Mouse (Mus musculus): ENCODE results near the gene Prtg. TPM values are rescaled to one million over a fixed set of nuclear protein-coding genes. Genes with fewer than 3 reads are reported as not detected.

Gene Prtg
- total RNA-seq, 2 experiments from 2014 or later, result 0.17 TPM; not detected in 1

DNA sequence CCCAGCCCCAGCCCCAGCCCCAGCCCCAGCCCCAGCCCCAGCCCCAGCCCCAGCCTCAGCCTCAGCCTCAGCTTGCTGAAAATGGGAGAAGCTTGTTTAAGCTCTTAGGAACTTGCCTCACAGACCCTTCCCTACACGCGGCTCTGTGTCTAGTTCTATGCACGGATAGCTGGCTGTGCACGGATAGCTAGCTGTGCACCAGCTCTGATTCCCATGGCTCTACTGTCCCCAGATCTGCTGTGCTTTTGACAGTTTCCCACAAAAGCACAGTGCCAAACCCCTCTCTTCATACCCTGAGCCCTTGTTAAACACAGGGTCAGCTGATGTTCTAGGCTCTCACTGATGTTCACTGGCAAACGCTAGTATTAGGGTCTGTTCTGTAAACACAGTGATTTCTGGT is 86.1 kb downstream of the Prtg start:
- no peak for ATAC-seq (replicated peaks; ENCODE audit: poor library complexity, severe bottlenecking)

DNA sequence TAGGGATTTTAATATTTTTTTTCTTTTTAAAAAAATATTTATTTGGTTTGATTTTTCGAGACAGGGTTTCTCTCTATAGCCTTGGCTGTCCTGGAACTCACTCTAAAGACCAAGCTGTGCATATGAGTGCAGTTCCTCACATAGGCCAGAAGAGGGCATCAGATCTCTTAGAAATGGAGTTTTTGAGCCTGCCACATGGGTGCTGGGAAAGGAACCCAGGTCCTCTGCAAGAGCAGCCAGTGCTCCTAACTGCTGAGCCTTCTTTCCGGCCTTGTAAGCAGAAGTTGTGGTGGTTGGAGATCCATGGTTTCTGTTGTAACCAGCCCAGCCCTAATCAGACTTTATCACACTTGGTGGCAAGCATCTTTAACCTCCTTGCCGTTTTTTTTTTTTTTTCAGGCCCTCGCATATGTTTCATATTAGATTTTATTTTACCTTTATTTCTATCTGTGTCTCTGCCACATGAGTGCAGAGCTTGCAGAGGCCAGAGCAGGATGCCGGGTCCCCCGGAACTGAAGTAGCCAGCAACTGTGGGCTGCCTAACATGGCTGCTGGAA is 88.2 kb downstream of the Prtg start:
- ATAC-seq (replicated peaks; ENCODE audit: poor library complexity, severe bottlenecking), result no peak

DNA sequence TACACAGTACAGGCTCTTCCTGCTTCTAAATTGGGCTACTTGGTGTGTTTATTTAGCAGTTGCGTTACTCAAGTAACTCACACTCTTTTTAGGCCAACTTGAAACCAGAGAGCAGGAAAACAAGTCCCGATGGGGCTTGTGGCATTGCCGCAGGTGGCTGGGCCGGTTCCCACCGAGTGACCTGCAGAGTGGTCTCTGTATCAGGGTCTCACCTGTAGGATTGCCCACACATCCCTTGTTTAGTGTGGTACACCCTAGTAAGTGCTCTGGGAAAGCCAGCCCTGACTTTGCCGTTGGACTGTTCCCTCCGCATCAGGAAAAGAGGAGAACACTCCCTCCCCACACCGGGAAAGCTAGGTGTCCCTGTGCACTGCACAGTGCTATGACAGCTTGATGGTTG is 95.4 kb downstream of the Prtg start:
- no peak for ATAC-seq (replicated peaks; ENCODE audit: poor library complexity, severe bottlenecking)

DNA sequence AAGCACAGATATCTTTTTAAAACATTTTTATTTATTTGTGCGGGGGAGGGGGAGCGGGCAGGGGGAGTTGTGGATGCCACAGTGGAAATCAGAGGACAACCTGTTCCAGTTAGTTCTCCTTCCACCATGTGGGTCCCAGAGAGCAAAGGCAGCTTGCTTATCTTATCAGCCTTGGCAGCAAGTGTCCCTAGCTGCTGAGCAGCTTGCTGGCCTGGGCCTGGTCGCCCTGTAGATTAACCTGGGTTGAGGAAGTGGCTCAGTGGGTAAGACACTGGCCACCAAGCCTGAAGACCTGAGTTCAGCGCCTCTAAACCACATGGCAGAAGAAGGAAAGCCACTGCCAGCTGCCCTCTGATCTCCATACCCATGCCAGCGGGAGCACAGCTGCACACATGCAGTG is 95.9 kb downstream of the Prtg start:
- no peak for ATAC-seq (replicated peaks; ENCODE audit: poor library complexity, severe bottlenecking)

DNA sequence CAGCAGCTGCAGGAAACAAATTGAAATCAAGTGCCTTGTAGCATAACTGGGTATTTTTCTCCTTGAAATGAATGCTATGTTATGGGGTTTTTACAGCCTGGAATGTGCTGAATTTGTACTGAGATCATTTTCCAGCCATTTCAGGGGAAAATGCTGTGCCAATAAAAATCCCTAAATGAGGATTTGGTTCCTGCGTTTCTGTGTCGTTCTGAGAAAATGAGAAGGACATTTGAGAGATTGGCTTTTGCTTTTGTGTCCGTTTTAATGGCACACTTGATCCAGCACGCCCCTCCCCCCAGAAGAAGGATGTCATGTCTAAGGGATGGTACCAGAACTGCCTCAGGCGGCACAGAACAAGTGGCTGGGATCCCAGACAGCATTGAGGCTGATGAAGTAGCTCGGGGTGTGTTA is 100.0 kb downstream of the Prtg start:
- no peak for ATAC-seq (replicated peaks; ENCODE audit: poor library complexity, severe bottlenecking)

DNA sequence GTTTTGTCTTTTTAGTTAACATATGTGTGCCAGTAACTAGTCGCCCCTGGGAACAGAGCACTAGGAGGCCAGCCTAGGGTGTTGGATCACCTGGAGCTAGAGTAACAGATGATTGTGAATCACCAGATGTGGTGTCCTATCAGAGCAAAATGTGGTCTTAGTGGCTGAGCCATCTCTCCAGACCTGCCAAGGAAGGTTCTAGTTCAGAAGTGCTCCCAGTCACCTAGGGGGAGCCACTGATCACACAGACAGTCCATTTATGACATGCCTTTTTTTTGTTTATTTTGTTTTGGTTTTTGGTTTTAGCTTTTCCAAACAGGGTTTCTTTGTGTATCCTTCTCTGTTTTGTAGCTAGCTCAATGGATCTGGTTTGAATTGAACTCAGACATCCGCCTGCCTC is 104.7 kb downstream of the Prtg start:
- ATAC-seq (replicated peaks; ENCODE audit: poor library complexity, severe bottlenecking), result no peak

DNA sequence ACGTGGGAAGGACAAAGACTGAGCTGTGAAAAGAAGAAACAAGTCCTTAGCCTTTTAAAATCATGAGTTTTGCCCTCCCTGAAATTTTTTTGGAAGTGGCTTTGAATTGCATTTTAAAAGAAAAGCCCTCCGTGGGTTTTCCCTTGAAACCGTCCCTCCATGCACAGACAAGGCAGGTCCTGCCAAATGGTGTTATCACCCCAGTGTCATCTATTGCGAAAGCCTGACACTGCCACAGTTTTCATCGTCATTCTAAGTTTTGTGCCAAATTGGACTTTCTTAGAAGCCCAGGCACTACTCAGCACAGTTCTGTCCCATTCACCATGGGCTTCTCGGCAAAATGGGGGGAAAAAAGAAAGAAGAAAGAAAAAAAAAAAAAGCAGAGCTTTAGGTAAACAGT is 106.9 kb downstream of the Prtg start:
- ATAC-seq (replicated peaks; ENCODE audit: poor library complexity, severe bottlenecking), result no peak

DNA sequence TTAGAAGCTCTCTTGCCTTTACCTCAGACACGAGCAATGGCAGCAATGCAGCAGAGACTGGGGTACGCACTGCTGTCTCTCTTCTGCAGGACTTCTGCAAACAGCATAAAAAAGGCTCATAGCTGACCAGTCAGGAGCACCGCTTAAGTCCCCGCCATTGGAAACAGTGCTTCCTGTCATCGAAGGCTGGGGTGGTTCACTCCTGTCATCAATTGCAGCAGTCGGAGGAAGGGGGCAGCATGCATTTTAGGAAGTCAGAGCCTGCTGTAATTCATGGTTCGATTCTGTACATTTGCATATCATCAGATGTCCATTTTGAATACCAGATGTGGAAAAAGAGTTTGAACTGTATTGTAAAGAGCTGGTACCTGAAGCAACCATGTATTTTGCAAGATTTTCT is 109.1 kb downstream of the Prtg start:
- ATAC-seq (replicated peaks; ENCODE audit: poor library complexity, severe bottlenecking), result peak; percentile 67

DNA sequence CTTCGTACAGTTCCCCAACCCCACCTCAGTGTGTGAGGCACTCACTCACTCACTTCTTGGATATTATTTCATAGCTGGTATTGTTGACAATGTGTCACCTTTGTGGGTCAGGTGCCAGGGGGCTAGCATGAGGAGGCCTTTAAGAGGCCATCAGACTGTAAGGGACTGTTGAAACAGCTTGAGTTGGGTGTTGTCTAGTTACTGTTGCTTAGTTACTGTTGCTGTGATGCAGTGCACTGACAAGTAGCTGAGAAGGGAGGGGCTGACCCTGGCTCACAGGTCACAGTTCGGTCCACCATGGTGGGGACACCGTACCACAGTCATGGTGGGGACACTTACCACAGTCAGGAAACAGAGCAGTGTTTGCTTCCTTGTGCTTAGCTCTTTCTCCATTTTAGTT is 116.4 kb downstream of the Prtg start:
- ATAC-seq (replicated peaks; ENCODE audit: poor library complexity, severe bottlenecking), result peak; percentile 38; the same call in 1 of the 2 replicates

DNA sequence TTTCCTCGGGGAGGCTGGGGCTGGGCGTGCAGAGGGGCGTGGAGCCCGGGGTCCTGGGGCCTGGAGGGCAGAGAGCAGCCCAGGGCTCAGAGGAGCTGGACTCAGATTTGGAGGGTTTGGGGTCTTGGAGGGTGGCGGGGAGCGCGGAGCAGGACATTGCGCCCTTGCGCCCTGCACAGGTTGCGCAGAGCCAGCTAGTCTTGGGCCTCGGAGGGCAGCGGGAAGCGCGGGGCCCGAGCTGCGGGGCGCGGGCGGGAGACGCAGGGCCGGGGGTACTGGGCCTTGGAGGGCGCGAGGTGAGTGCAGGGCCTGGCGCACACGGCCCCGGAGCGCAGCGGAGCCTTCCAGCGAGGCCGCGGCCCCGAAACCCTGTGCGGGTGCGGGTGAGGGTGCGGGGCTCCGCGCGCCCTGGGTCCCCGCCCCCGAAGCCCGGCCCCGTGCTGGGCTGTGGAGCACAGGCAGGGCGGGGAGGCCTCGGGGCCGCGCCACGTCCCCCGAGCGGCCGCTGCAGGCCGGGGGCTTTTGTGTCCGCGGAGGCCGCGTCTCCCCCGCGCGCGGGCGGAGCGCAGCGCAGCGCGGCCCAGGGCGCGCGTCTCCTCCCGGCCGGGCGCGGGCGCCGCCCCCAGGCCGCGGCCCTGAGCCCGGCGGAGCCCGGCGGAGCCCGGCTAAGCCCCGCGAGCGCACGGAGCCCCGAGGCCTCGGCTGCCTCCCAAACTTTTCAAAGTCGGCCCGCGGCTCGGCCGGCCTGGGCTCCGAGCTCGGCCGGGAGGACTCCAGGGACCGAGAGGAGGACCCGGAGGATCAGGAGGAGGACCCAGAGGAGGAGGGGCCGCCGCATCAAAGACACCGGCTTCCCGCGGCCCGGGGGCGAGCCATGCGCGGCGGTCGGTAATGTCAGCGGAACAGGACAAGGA is 118.6 kb downstream of the Prtg start, which contains the start of gene Pygo1:
Gene Pygo1 (plus strand): TSS at position 625 of the 914 bp plus-strand sequence.
- peak; percentile 51 for ATAC-seq (replicated peaks; ENCODE audit: poor library complexity, severe bottlenecking)

DNA sequence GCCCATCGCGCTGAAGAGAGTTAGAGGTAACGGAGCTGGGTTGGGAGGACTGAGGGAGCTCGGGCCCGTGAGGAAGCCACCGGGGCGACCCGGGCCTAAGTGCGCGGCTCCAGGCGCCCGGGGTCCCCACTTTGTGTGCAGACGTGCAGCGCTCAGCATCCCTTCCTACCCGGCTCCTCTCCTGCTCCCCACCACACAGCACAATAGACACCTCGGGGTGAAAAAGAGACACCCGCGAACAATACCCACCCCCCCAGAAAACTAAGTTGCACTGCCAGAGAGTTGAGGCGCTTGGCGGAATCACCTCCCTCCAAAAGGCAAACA is 119.2 kb downstream of the Prtg start:
- no peak; the same call in 1 of the 2 replicates for ATAC-seq (replicated peaks; ENCODE audit: poor library complexity, severe bottlenecking)

DNA sequence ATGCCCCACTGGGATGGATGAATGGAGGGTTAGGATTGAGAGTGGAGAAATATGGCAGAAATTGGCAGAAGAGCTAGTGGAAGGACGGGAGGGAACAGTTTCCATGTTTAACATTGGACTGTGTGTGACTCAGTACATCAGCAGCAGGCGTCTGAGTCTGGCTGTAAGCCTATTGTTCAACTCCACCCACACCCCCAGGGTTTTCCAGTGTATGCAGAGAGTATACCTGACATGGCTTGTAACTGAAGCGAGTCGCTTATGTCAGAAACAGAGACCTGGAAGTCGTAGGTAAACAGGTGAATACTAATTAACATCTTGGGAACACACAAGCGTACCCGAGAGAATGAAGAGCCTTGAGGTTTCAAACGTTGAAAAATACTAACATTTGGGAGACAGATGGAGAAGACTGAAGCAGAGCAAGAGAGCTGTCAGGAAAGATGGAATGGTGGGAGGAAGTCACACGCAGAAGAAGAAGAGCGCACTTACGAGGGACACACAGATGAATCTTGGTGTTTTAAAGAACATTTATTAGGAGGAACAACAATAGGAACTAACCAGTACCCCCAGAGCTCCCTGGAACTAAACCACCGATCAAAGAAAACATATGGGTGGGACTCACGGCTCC is 124.6 kb downstream of the Prtg start:
- no peak for ATAC-seq (replicated peaks; ENCODE audit: poor library complexity, severe bottlenecking)

DNA sequence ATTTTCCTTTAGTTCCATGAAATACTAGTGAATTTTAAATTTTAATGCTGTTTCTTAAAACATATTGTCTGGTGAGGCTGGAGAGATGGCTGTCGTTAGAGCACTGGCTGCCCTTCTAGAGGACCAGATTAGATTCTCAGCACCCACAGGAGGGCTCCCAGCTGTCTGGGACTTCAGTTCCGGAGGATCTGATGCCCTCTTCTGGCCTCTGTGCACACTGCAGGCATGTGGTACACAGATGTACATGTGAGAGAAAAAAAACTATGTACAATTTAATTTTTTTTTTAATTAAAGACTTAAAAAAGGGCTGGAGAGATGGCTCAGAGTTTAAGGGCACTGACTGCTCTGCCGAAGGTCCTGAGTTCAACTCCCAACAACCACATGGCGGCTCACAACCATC is 128.6 kb downstream of the Prtg start:
- ATAC-seq (replicated peaks; ENCODE audit: poor library complexity, severe bottlenecking), result no peak

DNA sequence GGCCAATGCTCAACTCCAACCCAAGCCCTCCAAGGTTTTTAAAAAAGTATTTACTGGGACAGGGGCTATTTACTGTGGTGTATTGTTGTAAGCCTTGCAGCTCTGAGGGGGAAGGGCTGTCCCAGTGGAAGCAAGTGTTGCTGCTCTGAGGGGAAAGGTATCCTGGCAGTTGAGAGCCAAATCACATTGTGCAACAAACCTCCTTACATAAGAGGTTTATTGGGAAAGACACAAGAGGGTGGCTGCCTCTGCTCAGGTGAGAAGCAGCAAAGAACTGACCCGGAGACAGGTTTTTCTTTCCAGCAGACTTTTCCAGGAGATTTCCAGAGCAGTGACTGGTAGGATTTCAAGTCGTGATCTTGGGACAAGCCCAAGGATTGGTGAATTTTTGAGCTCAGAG is 129.6 kb downstream of the Prtg start:
- ATAC-seq (replicated peaks; ENCODE audit: poor library complexity, severe bottlenecking), result no peak

DNA sequence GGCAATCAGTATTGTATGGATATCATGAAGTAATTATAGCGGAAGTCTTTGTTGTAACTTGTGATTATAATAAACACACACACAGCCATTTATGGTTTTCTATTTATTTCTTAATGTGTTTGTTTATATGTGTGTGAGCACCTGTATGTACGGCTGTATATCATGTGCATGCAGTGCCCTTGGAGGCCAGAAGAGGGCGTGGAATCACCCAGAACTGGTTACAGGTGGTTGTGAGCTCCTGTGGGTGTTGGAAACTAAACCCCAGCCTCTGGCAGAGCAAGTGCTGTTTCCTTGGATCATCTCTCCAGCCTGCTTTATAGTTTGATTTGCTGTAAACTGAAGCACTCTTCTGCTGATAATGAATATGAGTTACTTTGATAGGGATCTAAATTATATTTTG is 136.8 kb downstream of the Prtg start:
- no peak for ATAC-seq (replicated peaks; ENCODE audit: poor library complexity, severe bottlenecking)

DNA sequence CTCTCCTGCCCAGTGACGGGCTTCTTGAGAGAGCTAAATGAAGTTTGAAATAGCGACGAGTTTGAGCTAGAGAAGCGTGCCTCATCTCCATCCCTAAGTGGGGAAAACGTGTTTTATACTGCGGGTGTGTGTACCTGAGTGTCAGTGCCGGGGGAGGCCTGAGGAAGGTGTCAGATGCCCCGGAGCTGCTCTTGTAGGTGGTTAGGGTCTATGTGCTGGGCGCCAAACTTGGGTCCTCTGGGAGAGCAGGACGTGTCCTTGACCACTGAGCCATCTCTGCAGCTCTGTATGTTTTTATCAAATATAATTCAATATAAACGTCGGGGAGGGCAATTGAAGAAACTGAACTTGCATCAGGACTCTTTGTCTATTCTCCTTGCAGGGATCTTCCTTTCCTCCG is 137.6 kb downstream of the Prtg start:
- no peak for ATAC-seq (replicated peaks; ENCODE audit: poor library complexity, severe bottlenecking)

DNA sequence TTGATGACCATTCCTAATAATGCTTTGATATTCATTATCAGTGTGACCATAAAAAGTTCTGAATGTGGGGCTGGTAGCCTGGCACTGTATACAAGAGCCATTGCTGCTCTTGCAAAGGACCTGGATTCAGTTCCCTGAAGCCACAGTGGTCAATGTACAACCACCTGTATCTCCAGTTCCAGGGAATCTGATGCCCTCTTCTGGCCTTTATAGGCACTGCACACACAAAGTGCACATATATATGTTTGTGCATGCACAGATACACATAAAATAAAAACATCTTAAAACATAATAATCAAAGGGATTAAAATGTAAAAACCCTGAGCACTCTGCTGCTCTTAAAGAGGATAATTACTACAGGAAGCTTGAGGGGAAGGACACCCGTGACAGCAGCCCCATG is 140.3 kb downstream of the Prtg start:
- ATAC-seq (replicated peaks; ENCODE audit: poor library complexity, severe bottlenecking), result no peak

DNA sequence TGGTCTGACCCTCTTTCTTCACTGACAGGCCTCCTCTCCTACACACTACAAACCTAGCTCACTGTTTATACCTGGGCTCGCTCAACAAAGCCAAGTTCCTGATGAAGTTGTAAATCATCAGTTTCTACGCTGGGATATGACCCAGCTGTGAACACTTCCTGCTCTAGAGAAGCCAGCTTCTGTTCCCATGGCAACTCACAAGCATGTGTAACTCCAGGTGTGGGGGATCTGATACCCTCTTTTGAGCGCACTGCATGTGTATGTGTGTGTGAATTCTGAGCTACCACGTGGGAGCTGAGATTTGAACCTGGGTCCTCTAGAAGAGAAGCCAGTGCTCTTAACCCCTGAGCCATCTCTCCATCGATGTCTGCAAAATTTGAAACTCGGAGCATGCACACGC is 142.9 kb downstream of the Prtg start:
- ATAC-seq (replicated peaks; ENCODE audit: poor library complexity, severe bottlenecking), result no peak

DNA sequence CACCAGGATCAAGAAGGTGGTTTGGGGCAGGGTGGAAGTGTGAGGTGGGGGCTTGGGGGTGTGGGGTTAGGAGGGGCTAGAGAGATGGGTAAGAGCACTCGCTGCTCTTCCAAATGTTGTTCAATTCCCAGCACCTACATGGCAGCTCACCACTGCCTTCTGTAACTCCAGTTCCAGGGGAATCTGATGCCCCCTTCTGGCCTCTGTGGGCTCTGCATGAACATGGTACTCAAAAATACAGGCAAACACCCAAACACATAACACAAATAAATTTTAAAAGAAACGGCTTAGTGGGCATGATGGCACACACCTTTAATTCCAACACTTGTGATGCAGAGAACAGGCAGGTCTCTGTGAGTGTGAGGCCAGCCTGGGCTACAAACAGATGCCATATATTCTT is 148.1 kb downstream of the Prtg start:
- no peak for ATAC-seq (replicated peaks; ENCODE audit: poor library complexity, severe bottlenecking)

DNA sequence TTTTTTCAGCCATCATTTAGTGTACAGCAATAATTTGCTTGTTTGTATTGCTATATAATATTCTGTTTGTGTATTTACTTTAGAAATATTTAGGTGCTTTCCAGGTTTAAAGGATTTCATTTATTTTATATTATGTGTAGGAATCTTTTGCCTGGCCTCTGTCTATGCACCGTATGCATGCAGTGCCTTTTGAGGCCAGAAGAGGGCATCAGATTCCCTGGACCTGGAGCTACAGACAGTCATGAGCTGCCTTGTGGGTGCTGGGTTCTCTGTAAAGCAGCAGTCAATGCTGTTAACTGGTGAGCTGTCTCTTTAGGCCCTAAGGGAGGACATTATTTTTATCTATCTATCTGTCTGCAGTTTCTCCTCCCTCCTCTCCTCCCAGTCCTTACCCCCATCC is 148.9 kb downstream of the Prtg start:
- ATAC-seq (replicated peaks; ENCODE audit: poor library complexity, severe bottlenecking), result peak; percentile 38

Data from granulocyte monocyte progenitor cell, adult 5-6 weeks (primary cell).